Mouse (Mus musculus): ENCODE measurements around the gene Kmt2b. TPM values are rescaled to one million over a fixed set of nuclear protein-coding genes. Genes with fewer than 3 reads are reported as not detected.

Kmt2b gene
- 7.1 and 8.1 TPM in 2 replicates for polyA plus RNA-seq (2014; fragmentation: Nextera tagmentation; extraction: Ambion mirVana)

- Histone ChIP-seq H3K27me3 (ENCODE audit: control insufficient read depth, insufficient read depth, low read length) (0 out of 2 replicates have a peak, but pooled peaks cover 4% of the 10 kb centered on the region), H3K9me3 (replicated peaks; ENCODE audit: control insufficient read depth, low read length) (no peaks in the 10 kb centered on the region), H3K4me1 (ENCODE audit: control insufficient read depth, insufficient read depth, low read length) (peaks cover 10% of the 10 kb centered on the region), H3K36me3 (ENCODE audit: control insufficient read depth, insufficient read depth, low read length) (peaks cover 20% of the 10 kb centered on the region), H3K27ac (ENCODE audit: low read depth, low read length) (peak within 1 kb of the TSS; percentile 94), H3K9ac (ENCODE audit: low read depth, low read length) (peak within 1 kb of the TSS; percentile 90), H3K4me3 (ENCODE audit: low read depth, low read length) (peak within 1 kb of the TSS; percentile 80), H3K4me2 (peak within 1 kb of the TSS; percentile 95)
- under 1% methylated on average over 60 of the region's 68 CpGs for WGBS (ENCODE audit: insufficient replicate concordance)
- ATAC-seq (replicated peaks; ENCODE audit: insufficient number of reproducible peaks, low FRiP score, low TSS enrichment), result peak; percentile 97
Observed at GRCm38 (mm10) chr7:30588676-30589434, at the start of gene Kmt2b. TSS of gene Kmt2b (minus strand) at chr7:30588726.

- peaks cover 7% of the 10 kb centered on the region for H3K36me3 ChIP-seq (ENCODE audit: control insufficient read depth, insufficient read depth, low read length)
- H3K4me1 ChIP-seq (ENCODE audit: control insufficient read depth, insufficient read depth, low read length), result 0 out of 2 replicates have a peak, but pooled peaks cover 4% of the 10 kb centered on the region
- peaks cover 40% of the 10 kb centered on the region for H3K27me3 ChIP-seq (ENCODE audit: control insufficient read depth, insufficient read depth, low read length)
- WGBS (ENCODE audit: insufficient replicate concordance), result 14% methylated on average over 11 of the region's 11 CpGs
- ATAC-seq (replicated peaks; ENCODE audit: insufficient number of reproducible peaks, low FRiP score, low TSS enrichment), result peak; percentile 64; the same call in 1 of the 2 replicates
- H3K9me3 ChIP-seq (replicated peaks; ENCODE audit: control insufficient read depth, low read length), result no peaks in the 10 kb centered on the region
- H3K27ac ChIP-seq (ENCODE audit: low read depth, low read length), result no peak overlapping the region
- no peak overlapping the region for H3K4me3 ChIP-seq (ENCODE audit: low read depth, low read length)
- H3K9ac ChIP-seq (ENCODE audit: low read depth, low read length), result no peak overlapping the region
- H3K4me2 ChIP-seq, result peak overlapping the region; percentile 53
Observed at GRCm38 (mm10) chr7:30636395-30636794, 47.9 kb upstream of the Kmt2b start.

DNA sequence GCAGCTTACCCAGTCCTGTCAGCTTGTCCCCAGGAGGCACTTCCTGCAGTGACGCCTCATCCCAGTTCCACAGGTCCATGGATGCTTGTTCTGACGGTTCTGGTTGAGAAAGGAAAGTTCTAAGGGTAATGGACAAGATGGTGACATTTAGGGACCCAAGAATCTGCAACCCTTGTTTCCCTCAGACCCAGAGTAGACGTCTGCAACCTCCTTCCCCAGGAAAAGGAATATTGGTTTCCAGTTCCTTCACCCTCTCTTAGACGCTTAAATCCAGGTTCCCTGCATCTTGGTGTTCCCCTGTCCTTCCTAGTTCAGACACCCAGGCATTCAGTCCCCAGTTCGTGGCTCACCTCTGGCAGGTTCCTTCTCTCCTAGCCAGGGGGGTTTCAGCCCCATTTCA, 47.2 kb upstream of the Kmt2b start, which contains the start of gene Etv2:
TSS of gene Etv2 (minus strand) at position 101 of the 400 bp plus-strand sequence.
- H3K27ac ChIP-seq (ENCODE audit: low read depth, low read length), result no peak within 1 kb of the TSS

GRCm38 (mm10) chr7:30634621-30635020, 46.1 kb upstream of the Kmt2b start:
- Histone ChIP-seq H3K9me3 (replicated peaks; ENCODE audit: control insufficient read depth, low read length) (no peaks in the 10 kb centered on the region), H3K27ac (ENCODE audit: low read depth, low read length) (no peak overlapping the region), H3K27me3 (ENCODE audit: control insufficient read depth, insufficient read depth, low read length) (peaks cover 41% of the 10 kb centered on the region), H3K4me1 (ENCODE audit: control insufficient read depth, insufficient read depth, low read length) (0 out of 2 replicates have a peak, but pooled peaks cover 4% of the 10 kb centered on the region), H3K4me3 (ENCODE audit: low read depth, low read length) (peak overlapping the region; percentile 11), H3K9ac (ENCODE audit: low read depth, low read length) (no peak overlapping the region), H3K36me3 (ENCODE audit: control insufficient read depth, insufficient read depth, low read length) (no peaks in the 10 kb centered on the region), H3K4me2 (peak overlapping the region; percentile 53)
- WGBS (ENCODE audit: insufficient replicate concordance), result 2% methylated on average over 20 of the region's 20 CpGs
- no peak for ATAC-seq (replicated peaks; ENCODE audit: insufficient number of reproducible peaks, low FRiP score, low TSS enrichment)

More for the DNA sequence above, 47.2 kb upstream of the Kmt2b start, which contains the start of gene Etv2:
- Histone ChIP-seq H3K36me3 (ENCODE audit: control insufficient read depth, insufficient read depth, low read length) (peaks cover under 1% of the 10 kb centered on the region), H3K27me3 (ENCODE audit: control insufficient read depth, insufficient read depth, low read length) (peaks cover 41% of the 10 kb centered on the region), H3K9me3 (replicated peaks; ENCODE audit: control insufficient read depth, low read length) (no peaks in the 10 kb centered on the region), H3K4me2 (peak within 1 kb of the TSS; percentile 53), H3K4me1 (ENCODE audit: control insufficient read depth, insufficient read depth, low read length) (0 out of 2 replicates have a peak, but pooled peaks cover 4% of the 10 kb centered on the region), H3K9ac (ENCODE audit: low read depth, low read length) (no peak within 1 kb of the TSS), H3K4me3 (ENCODE audit: low read depth, low read length) (peak within 1 kb of the TSS; percentile 11)
- ATAC-seq (replicated peaks; ENCODE audit: insufficient number of reproducible peaks, low FRiP score, low TSS enrichment), result no peak
- 3% methylated on average over 5 of the region's 5 CpGs for WGBS (ENCODE audit: insufficient replicate concordance)

DNA sequence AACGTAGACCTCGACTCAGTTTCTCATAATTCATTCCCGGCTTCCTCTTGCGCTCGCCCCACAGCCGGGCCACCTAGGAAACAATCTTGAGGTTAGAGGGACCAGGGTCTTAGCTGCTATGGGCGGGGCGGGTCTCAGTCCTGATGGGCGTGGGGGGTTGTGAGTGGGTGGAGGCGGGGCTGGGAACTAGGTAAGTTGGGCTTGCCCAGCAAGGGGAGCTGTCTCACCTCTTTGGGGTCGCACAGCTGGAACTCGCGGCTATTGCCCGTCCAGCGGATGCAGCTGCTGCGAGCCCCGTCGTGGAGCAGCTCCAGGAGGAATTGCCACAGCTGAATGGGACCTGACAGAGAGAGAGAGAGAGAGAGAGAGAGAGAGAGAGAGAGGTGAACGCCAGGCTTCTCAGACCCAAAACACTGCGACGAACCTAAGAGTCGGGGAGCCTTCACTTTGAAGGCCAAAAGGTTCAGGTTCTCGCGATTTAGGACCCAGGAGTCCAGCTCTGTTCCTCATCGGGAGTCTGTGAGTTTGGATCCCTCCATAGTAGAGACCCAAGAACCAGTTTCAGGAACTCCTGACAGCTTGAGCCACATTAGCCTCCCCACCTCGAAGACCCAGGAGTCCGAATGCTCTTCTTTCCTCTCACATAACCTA, 45.4 kb upstream of the Kmt2b start:
- Histone ChIP-seq H3K9ac (ENCODE audit: low read depth, low read length) (no peak overlapping the region), H3K4me1 (ENCODE audit: control insufficient read depth, insufficient read depth, low read length) (0 out of 2 replicates have a peak, but pooled peaks cover under 1% of the 10 kb centered on the region), H3K4me2 (peak overlapping the region; percentile 40), H3K27ac (ENCODE audit: low read depth, low read length) (no peak overlapping the region), H3K27me3 (ENCODE audit: control insufficient read depth, insufficient read depth, low read length) (peaks cover 41% of the 10 kb centered on the region), H3K9me3 (replicated peaks; ENCODE audit: control insufficient read depth, low read length) (no peaks in the 10 kb centered on the region), H3K4me3 (ENCODE audit: low read depth, low read length) (peak overlapping the region; percentile 16; the same call in 1 of the 2 replicates), H3K36me3 (ENCODE audit: control insufficient read depth, insufficient read depth, low read length) (no peaks in the 10 kb centered on the region)
- 12% methylated on average over 27 of the region's 27 CpGs for WGBS (ENCODE audit: insufficient replicate concordance)
- no peak for ATAC-seq (replicated peaks; ENCODE audit: insufficient number of reproducible peaks, low FRiP score, low TSS enrichment)

- no peaks in the 10 kb centered on the region for H3K9me3 ChIP-seq (replicated peaks; ENCODE audit: control insufficient read depth, low read length)
- no peak overlapping the region for H3K27ac ChIP-seq (ENCODE audit: low read depth, low read length)
- no peak overlapping the region for H3K4me2 ChIP-seq
- no peak for ATAC-seq (replicated peaks; ENCODE audit: insufficient number of reproducible peaks, low FRiP score, low TSS enrichment)
- H3K4me1 ChIP-seq (ENCODE audit: control insufficient read depth, insufficient read depth, low read length), result peaks cover 8% of the 10 kb centered on the region
- H3K27me3 ChIP-seq (ENCODE audit: control insufficient read depth, insufficient read depth, low read length), result peaks cover 22% of the 10 kb centered on the region
- no peak overlapping the region for H3K9ac ChIP-seq (ENCODE audit: low read depth, low read length)
- H3K36me3 ChIP-seq (ENCODE audit: control insufficient read depth, insufficient read depth, low read length), result peaks cover 4% of the 10 kb centered on the region; the same call in 1 of the 2 replicates
- H3K4me3 ChIP-seq (ENCODE audit: low read depth, low read length), result no peak overlapping the region
Observed at GRCm38 (mm10) chr7:30629013-30629412, 40.5 kb upstream of the Kmt2b start.

DNA sequence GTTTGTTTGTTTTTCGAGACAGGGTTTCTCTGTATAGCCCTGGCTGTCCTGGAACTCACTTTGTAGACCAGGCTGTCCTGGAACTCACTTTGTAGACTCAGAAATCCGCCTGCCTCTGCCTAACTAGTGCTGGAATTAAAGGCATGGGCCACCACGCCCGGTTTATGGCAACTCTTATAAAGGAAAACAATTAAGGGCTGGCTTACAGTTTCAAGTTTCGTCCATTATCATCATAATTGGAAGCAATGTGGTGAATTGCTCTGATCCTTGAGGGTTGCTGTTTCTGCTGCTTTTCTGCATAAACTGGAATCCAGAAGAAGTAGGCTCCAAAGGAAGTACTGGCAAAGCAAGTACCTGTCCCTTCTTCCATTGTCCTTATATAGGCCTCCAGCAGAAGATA, 38.1 kb upstream of the Kmt2b start:
- Histone ChIP-seq H3K36me3 (ENCODE audit: control insufficient read depth, insufficient read depth, low read length) (peaks cover 15% of the 10 kb centered on the region), H3K9ac (ENCODE audit: low read depth, low read length) (no peak overlapping the region), H3K27me3 (ENCODE audit: control insufficient read depth, insufficient read depth, low read length) (peaks cover 3% of the 10 kb centered on the region; the same call in 1 of the 2 replicates), H3K4me2 (no peak overlapping the region; the same call in 1 of the 2 replicates), H3K4me1 (ENCODE audit: control insufficient read depth, insufficient read depth, low read length) (peaks cover 8% of the 10 kb centered on the region), H3K27ac (ENCODE audit: low read depth, low read length) (no peak overlapping the region), H3K4me3 (ENCODE audit: low read depth, low read length) (no peak overlapping the region), H3K9me3 (replicated peaks; ENCODE audit: control insufficient read depth, low read length) (no peaks in the 10 kb centered on the region)
- 85% methylated on average over 5 of the region's 5 CpGs for WGBS (ENCODE audit: insufficient replicate concordance)
- no peak for ATAC-seq (replicated peaks; ENCODE audit: insufficient number of reproducible peaks, low FRiP score, low TSS enrichment)

GRCm38 (mm10) chr7:30625530-30626384, 37.2 kb upstream of the Kmt2b start, which contains the start of gene Cox6b1:
TSS of gene Cox6b1 (minus strand) at chr7:30626151.
- peak within 1 kb of the TSS; percentile 88 for H3K4me3 ChIP-seq (ENCODE audit: low read depth, low read length)
- peak within 1 kb of the TSS; percentile 96 for H3K9ac ChIP-seq (ENCODE audit: low read depth, low read length)
- peaks cover 19% of the 10 kb centered on the region for H3K36me3 ChIP-seq (ENCODE audit: control insufficient read depth, insufficient read depth, low read length)
- peak within 1 kb of the TSS; percentile 73 for H3K27ac ChIP-seq (ENCODE audit: low read depth, low read length)
- ATAC-seq (replicated peaks; ENCODE audit: insufficient number of reproducible peaks, low FRiP score, low TSS enrichment), result peak; percentile 87
- H3K4me2 ChIP-seq, result peak within 1 kb of the TSS; percentile 93
- no peaks in the 10 kb centered on the region for H3K9me3 ChIP-seq (replicated peaks; ENCODE audit: control insufficient read depth, low read length)
- peaks cover 8% of the 10 kb centered on the region for H3K4me1 ChIP-seq (ENCODE audit: control insufficient read depth, insufficient read depth, low read length)
- H3K27me3 ChIP-seq (ENCODE audit: control insufficient read depth, insufficient read depth, low read length), result no peaks in the 10 kb centered on the region
- under 1% methylated on average over 44 of the region's 44 CpGs for WGBS (ENCODE audit: insufficient replicate concordance)

Data from heart, embryonic 11.5 days (tissue).